Mouse (Mus musculus): ENCODE results near the gene Nab1. TPM values are rescaled to one million over a fixed set of nuclear protein-coding genes. Genes with fewer than 3 reads are reported as not detected.
A peak's percentile ranks its signal among the peaks of the same experiment; 100 is the strongest.

Nab1 gene
- total and polyA plus RNA-seq, 2 experiments = 12.8 to 40.7 TPM

DNA sequence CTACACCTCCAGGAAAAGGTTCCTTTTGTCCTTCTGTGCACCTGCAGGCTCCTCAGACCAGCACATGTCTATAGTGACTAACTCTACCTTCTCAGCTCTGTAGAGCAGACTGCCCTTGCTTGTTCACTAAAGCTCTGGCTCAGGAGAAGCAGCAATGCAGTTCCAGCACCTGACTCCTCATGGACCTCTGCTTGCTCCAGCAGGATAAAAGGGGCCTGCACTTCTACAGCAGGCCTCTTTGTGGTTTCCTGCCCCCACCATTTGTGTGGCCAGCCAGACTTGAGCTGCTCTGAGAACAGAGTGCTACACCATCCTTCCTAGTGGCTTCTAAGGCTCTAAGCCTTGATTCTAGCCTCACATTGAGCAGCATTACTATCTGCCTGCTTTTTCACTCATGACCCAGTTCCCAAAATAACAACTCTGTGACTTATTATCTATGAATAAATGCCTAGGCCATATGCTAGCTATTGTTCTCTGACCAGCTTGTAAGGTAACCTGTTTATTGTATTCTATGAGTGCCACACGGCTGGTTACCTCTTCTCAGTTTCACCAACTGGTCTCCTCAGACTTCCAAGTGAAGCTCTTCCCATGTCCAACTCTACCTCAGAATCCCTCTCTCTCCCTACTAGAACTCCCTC lies 11.4 kb upstream of the Nab1 start:
- Histone ChIP-seq H3K4me3 (ENCODE audit: insufficient read depth, low read depth, low read length) (no peak overlapping the region), H3K27ac (replicated peaks; ENCODE audit: insufficient read depth, low read depth, low read length) (no peak overlapping the region), H3K9ac (ENCODE audit: low read depth, low read length) (no peak overlapping the region), H3K27me3 (ENCODE audit: control insufficient read depth, insufficient read depth, low read length) (no peaks in the 10 kb centered on the region), H3K4me1 (ENCODE audit: control insufficient read depth, insufficient read depth, low read length) (no peaks in the 10 kb centered on the region), H3K36me3 (ENCODE audit: control insufficient read depth, insufficient read depth, low read length) (no peaks in the 10 kb centered on the region), H3K79me2 (ENCODE audit: control insufficient read depth, insufficient read depth, low read length) (no peaks in the 10 kb centered on the region)
- 89% methylated on average over 1 of the region's 1 CpGs for WGBS
- no peak for TF ChIP-seq CTCF (IDR thresholded peaks at IDR 0.05; ENCODE audit: low read depth, low read length)
- TF ChIP-seq POLR2A (IDR thresholded peaks at IDR 0.05; ENCODE audit: extremely low read depth, insufficient read depth, low read length) = no peak
- no peak for DNase-seq (ENCODE audit: extremely low read depth, low read depth, low spot score)

DNA sequence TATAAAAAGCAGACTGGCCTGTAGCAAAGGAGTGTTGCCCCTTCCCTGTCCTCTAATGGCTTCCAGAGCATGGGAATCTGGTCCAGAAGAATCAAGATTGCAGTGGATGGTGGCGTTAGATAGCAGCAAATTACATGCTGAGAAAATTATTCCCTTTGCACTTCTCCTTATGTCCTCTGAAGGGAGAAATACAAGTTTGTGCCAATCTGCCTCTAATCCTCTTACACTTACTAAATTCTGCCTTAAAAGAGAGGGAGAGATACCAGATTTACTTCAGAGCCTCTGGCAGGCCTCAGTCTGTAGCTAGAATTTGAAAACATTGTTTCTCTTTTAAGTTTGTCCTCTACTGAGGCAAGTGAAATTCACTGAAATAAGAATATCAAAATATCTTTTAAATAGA lies 5.7 kb upstream of the Nab1 start:
- Histone ChIP-seq H3K4me1 (ENCODE audit: control insufficient read depth, insufficient read depth, low read length) (peaks cover 2% of the 10 kb centered on the region; the same call in 1 of the 2 replicates), H3K9ac (ENCODE audit: low read depth, low read length) (no peak overlapping the region), H3K27ac (replicated peaks; ENCODE audit: insufficient read depth, low read depth, low read length) (no peak overlapping the region), H3K4me3 (ENCODE audit: insufficient read depth, low read depth, low read length) (no peak overlapping the region), H3K27me3 (ENCODE audit: control insufficient read depth, insufficient read depth, low read length) (no peaks in the 10 kb centered on the region), H3K36me3 (ENCODE audit: control insufficient read depth, insufficient read depth, low read length) (no peaks in the 10 kb centered on the region), H3K79me2 (ENCODE audit: control insufficient read depth, insufficient read depth, low read length) (no peaks in the 10 kb centered on the region)
- no peak for TF ChIP-seq POLR2A (IDR thresholded peaks at IDR 0.05; ENCODE audit: extremely low read depth, insufficient read depth, low read length)
- TF ChIP-seq CTCF (IDR thresholded peaks at IDR 0.05; ENCODE audit: low read depth, low read length) = no peak
- DNase-seq (ENCODE audit: extremely low read depth, low read depth, low spot score) = no peak
- WGBS = 89% methylated on average over 1 of the region's 1 CpGs

DNA sequence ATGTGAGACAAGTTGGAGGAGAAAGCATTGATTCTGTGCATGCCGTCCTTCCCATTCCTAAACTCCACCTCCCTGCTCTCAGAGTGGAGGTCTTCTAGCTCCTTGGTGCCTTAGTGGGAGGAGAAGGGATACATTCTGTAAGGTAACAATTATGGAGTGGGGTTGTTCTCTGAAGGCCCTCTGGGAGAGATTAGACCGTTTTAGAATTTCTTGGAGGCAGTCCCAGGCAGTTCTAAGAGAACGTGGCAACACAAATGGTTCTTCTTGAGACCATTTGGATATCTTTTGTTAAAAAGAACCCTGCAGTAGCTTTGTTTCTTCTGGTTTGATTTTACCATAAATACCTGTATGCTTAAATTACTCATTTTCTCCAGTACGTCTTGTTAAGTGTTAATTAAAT lies 1.8 kb upstream of the Nab1 start:
- 85% methylated on average over 4 of the region's 4 CpGs for WGBS
- Histone ChIP-seq H3K36me3 (ENCODE audit: control insufficient read depth, insufficient read depth, low read length) (no peaks in the 10 kb centered on the region), H3K79me2 (ENCODE audit: control insufficient read depth, insufficient read depth, low read length) (no peaks in the 10 kb centered on the region), H3K27ac (replicated peaks; ENCODE audit: insufficient read depth, low read depth, low read length) (0 out of 2 replicates have a peak overlapping the region, but pooled peaks have one; percentile 1), H3K4me3 (ENCODE audit: insufficient read depth, low read depth, low read length) (no peak overlapping the region), H3K27me3 (ENCODE audit: control insufficient read depth, insufficient read depth, low read length) (no peaks in the 10 kb centered on the region), H3K9ac (ENCODE audit: low read depth, low read length) (no peak overlapping the region), H3K4me1 (ENCODE audit: control insufficient read depth, insufficient read depth, low read length) (peaks cover 3% of the 10 kb centered on the region; the same call in 1 of the 2 replicates)
- TF ChIP-seq POLR2A (IDR thresholded peaks at IDR 0.05; ENCODE audit: extremely low read depth, insufficient read depth, low read length) = no peak
- no peak for TF ChIP-seq CTCF (IDR thresholded peaks at IDR 0.05; ENCODE audit: low read depth, low read length)
- DNase-seq (ENCODE audit: extremely low read depth, low read depth, low spot score) = no peak

DNA sequence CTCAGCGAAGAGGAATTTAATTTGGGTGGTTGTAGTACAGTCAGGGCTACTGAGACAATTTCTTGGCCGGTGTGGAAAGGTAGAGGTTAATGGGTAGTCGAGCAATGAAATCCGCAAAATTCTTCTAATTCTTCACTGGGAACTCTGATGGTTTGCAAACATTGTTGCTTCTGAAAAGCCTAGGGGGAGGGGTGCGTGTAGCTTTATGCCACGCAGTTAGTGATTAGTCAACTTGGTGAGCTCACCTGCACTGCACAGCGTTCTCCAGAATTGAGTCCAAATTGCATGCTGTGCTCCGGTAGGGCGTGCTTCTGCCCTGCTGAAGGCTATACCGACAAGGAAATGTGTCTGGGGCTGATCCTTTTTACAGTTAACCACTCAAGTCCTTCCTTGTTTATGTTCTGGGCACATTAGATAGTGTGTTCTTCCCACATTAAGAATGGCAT lies 1.2 kb upstream of the Nab1 start:
- H3K4me3 ChIP-seq (ENCODE audit: insufficient read depth, low read depth, low read length) = no peak overlapping the region
- H3K9ac ChIP-seq (ENCODE audit: low read depth, low read length) = no peak overlapping the region
- no peaks in the 10 kb centered on the region for H3K27me3 ChIP-seq (ENCODE audit: control insufficient read depth, insufficient read depth, low read length)
- H3K36me3 ChIP-seq (ENCODE audit: control insufficient read depth, insufficient read depth, low read length) = no peaks in the 10 kb centered on the region
- DNase-seq (ENCODE audit: extremely low read depth, low read depth, low spot score) = peak; percentile 83
- H3K4me1 ChIP-seq (ENCODE audit: control insufficient read depth, insufficient read depth, low read length) = peaks cover 8% of the 10 kb centered on the region
- H3K79me2 ChIP-seq (ENCODE audit: control insufficient read depth, insufficient read depth, low read length) = peaks cover 5% of the 10 kb centered on the region; the same call in 1 of the 2 replicates
- TF ChIP-seq CTCF (IDR thresholded peaks at IDR 0.05; ENCODE audit: low read depth, low read length) (no peak), POLR2A (IDR thresholded peaks at IDR 0.05; ENCODE audit: extremely low read depth, insufficient read depth, low read length) (no peak)
- 23% methylated on average over 10 of the region's 10 CpGs for WGBS
- 0 out of 2 replicates have a peak overlapping the region, but pooled peaks have one; percentile 1 for H3K27ac ChIP-seq (replicated peaks; ENCODE audit: insufficient read depth, low read depth, low read length)

DNA sequence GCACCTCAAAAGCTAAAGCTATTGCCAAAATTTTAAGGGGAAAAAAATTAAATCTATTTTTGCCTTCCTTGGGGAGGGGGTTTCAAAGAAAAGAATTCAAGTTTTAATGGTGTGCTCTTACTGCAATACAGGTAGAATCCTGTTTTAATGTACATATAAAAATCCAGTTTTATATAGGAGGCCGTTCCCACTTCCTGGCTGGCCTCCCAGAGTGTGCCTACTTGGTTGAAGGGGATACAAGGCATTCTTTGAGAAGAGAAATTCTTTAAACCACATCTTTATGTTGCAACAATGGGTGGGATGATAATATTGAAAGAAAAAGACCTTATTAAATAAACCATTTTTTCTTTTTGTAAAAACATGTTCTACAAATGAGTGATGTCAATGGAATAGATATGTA lies 611 bp upstream of the Nab1 start:
- no peak overlapping the region; the same call in 1 of the 2 replicates for H3K27ac ChIP-seq (replicated peaks; ENCODE audit: insufficient read depth, low read depth, low read length)
- TF ChIP-seq CTCF (IDR thresholded peaks at IDR 0.05; ENCODE audit: low read depth, low read length) = no peak
- TF ChIP-seq POLR2A (IDR thresholded peaks at IDR 0.05; ENCODE audit: extremely low read depth, insufficient read depth, low read length) = no peak
- H3K4me1 ChIP-seq (ENCODE audit: control insufficient read depth, insufficient read depth, low read length) = peaks cover 12% of the 10 kb centered on the region
- peak overlapping the region; percentile 96; the same call in 1 of the 2 replicates for H3K4me3 ChIP-seq (ENCODE audit: insufficient read depth, low read depth, low read length)
- H3K9ac ChIP-seq (ENCODE audit: low read depth, low read length) = no peak overlapping the region
- no peaks in the 10 kb centered on the region for H3K27me3 ChIP-seq (ENCODE audit: control insufficient read depth, insufficient read depth, low read length)
- no peaks in the 10 kb centered on the region for H3K36me3 ChIP-seq (ENCODE audit: control insufficient read depth, insufficient read depth, low read length)
- peaks cover 7% of the 10 kb centered on the region; the same call in 1 of the 2 replicates for H3K79me2 ChIP-seq (ENCODE audit: control insufficient read depth, insufficient read depth, low read length)
- 40% methylated on average over 1 of the region's 1 CpGs for WGBS
- DNase-seq (ENCODE audit: extremely low read depth, low read depth, low spot score) = no peak
